Mouse (Mus musculus) hindbrain, embryonic 16.5 days (tissue): ENCODE results near the gene Cnr2. TPM values are rescaled to one million over a fixed set of nuclear protein-coding genes. Genes with fewer than 3 reads are reported as not detected.

Source experiments
- ATAC-seq: fragments of 200-750 bp; cut with Nextera tagmentation; 2 replicates; pipeline ENCODE4 v1.8.0; 2017; ENCODE audit warnings: moderate TSS enrichment, moderate library complexity
- H3K27ac ChIP-seq: fragments of 300-500 bp; sonication (generic); 2 replicates; pipeline ENCODE4 v1.5.1; 2014; ENCODE audit warnings: low read depth, mild to moderate bottlenecking, control low read depth, low read length, moderate library complexity
- H3K27me3 ChIP-seq: fragments of 300-500 bp; sonication (generic); replicated peaks from 2 replicates; pipeline ENCODE4 v1.6.1; 2014; ENCODE audit warnings: low read length; ENCODE audit not compliant: control insufficient read depth, insufficient read depth
- H3K36me3 ChIP-seq: fragments of 300-500 bp; sonication (generic); 2 replicates; pipeline ENCODE4 v1.6.1; 2014; ENCODE audit warnings: mild to moderate bottlenecking, low read length, moderate library complexity, mixed read lengths; ENCODE audit not compliant: control insufficient read depth, insufficient read depth
- H3K4me1 ChIP-seq: fragments of 300-500 bp; sonication (generic); 2 replicates; pipeline ENCODE4 v1.6.1; 2014; ENCODE audit warnings: low read depth, low read length; ENCODE audit not compliant: control insufficient read depth, insufficient read depth
- H3K4me2 ChIP-seq: fragments of 300-500 bp; sonication (generic); 2 replicates; pipeline ENCODE4 v1.6.1; 2014; ENCODE audit warnings: mild to moderate bottlenecking, low read length, control low read depth, moderate library complexity
- H3K4me3 ChIP-seq: fragments of 300-500 bp; sonication (generic); 2 replicates; pipeline ENCODE4 v1.5.1; 2014; ENCODE audit warnings: mild to moderate bottlenecking, low read length, control low read depth, moderate library complexity
- H3K9ac ChIP-seq: fragments of 300-500 bp; sonication (generic); 2 replicates; pipeline ENCODE4 v1.6.1; 2014; ENCODE audit warnings: low read depth, mild to moderate bottlenecking, control low read depth, low read length, moderate library complexity
- H3K9me3 ChIP-seq: fragments of 300-500 bp; sonication (generic); 2 replicates; pipeline ENCODE4 v1.6.1; 2014; ENCODE audit warnings: mild to moderate bottlenecking, low read length, moderate library complexity; ENCODE audit not compliant: control insufficient read depth
- WGBS: fragments of 180-500 bp; shearing (Covaris S2); extraction: QIAGEN DNeasy Blood & Tissue Kit; methylation state at CpG from one replicate; pipeline ENCODE4 v1.1.7; 2014; 5-methylcytosine and 5-hydroxymethylcytosine counted together
- polyA plus RNA-seq: library from polyadenylated mRNA; unstranded; fragments of >200 nt; fragmentation: Nextera tagmentation; extraction: Ambion mirVana; gene quantifications from 2 replicates; pipeline ENCODE4 v1.2.1, GENCODE M21; 2015

Cnr2 gene
- polyA plus RNA-seq, 1 experiment from 2014 or later: 0.09 TPM

GRCm38 (mm10) chr4:135856223-135857091, 38.7 kb upstream of the Cnr2 start:
- peak; percentile 75 for ATAC-seq
- no peaks in the 10 kb centered on the region for H3K36me3 ChIP-seq
- H3K27ac ChIP-seq: peak overlapping the region; percentile 99
- peak overlapping the region; percentile 97 for H3K4me3 ChIP-seq
- no peaks in the 10 kb centered on the region for H3K27me3 ChIP-seq
- H3K4me2 ChIP-seq: peak overlapping the region; percentile 78
- peaks cover 32% of the 10 kb centered on the region for H3K4me1 ChIP-seq
- WGBS: under 1% methylated on average over 69 of the region's 91 CpGs
- H3K9ac ChIP-seq: peak overlapping the region; percentile 93
- H3K9me3 ChIP-seq: no peaks in the 10 kb centered on the region

- H3K4me1 ChIP-seq: peaks cover 32% of the 10 kb centered on the region
- H3K9ac ChIP-seq: peak overlapping the region; percentile 51
- H3K27ac ChIP-seq: no peak overlapping the region
- no peaks in the 10 kb centered on the region for H3K27me3 ChIP-seq
- no peaks in the 10 kb centered on the region for H3K9me3 ChIP-seq
- ATAC-seq: no peak
- H3K4me3 ChIP-seq: peak overlapping the region; percentile 97
- peak overlapping the region; percentile 78 for H3K4me2 ChIP-seq
- no peaks in the 10 kb centered on the region for H3K36me3 ChIP-seq
- 7% methylated on average over 6 of the region's 7 CpGs for WGBS
Measured at GRCm38 (mm10) chr4:135857597-135858186, 37.5 kb upstream of the Cnr2 start.

- ATAC-seq: no peak
- H3K9me3 ChIP-seq: no peaks in the 10 kb centered on the region
- H3K36me3 ChIP-seq: peaks cover 3% of the 10 kb centered on the region
- no peak overlapping the region for H3K9ac ChIP-seq
- no peaks in the 10 kb centered on the region for H3K27me3 ChIP-seq
- no peak overlapping the region for H3K4me3 ChIP-seq
- H3K4me2 ChIP-seq: no peak overlapping the region
- 71% methylated on average over 2 of the region's 2 CpGs for WGBS
- H3K27ac ChIP-seq: no peak overlapping the region
- H3K4me1 ChIP-seq: peaks cover 18% of the 10 kb centered on the region
Measured at GRCm38 (mm10) chr4:135868996-135869395, 26.2 kb upstream of the Cnr2 start.

- Histone ChIP-seq H3K9me3 (no peaks in the 10 kb centered on the region), H3K36me3 (peaks cover 3% of the 10 kb centered on the region), H3K9ac (no peak overlapping the region), H3K27ac (no peak overlapping the region), H3K4me3 (no peak overlapping the region), H3K4me2 (peak overlapping the region; percentile 13), H3K4me1 (peaks cover 29% of the 10 kb centered on the region), H3K27me3 (no peaks in the 10 kb centered on the region)
- no peak for ATAC-seq
- 38% methylated on average over 2 of the region's 2 CpGs for WGBS
Measured at GRCm38 (mm10) chr4:135870227-135871023, 24.8 kb upstream of the Cnr2 start.

GRCm38 (mm10) chr4:135872015-135872414, 23.2 kb upstream of the Cnr2 start:
- ATAC-seq: no peak
- H3K9me3 ChIP-seq: no peaks in the 10 kb centered on the region
- peak overlapping the region; percentile 79 for H3K4me3 ChIP-seq
- no peak overlapping the region for H3K27ac ChIP-seq
- H3K27me3 ChIP-seq: no peaks in the 10 kb centered on the region
- H3K4me2 ChIP-seq: peak overlapping the region; percentile 87
- peaks cover 3% of the 10 kb centered on the region for H3K36me3 ChIP-seq
- peaks cover 40% of the 10 kb centered on the region for H3K4me1 ChIP-seq
- WGBS: 53% methylated on average over 3 of the region's 3 CpGs
- H3K9ac ChIP-seq: peak overlapping the region; percentile 86

GRCm38 (mm10) chr4:135872589-135873391, 22.4 kb upstream of the Cnr2 start:
- no peak for ATAC-seq
- Histone ChIP-seq H3K27ac (peak overlapping the region; percentile 99), H3K4me2 (peak overlapping the region; percentile 87), H3K9me3 (no peaks in the 10 kb centered on the region), H3K9ac (peak overlapping the region; percentile 86), H3K4me3 (peak overlapping the region; percentile 79), H3K27me3 (no peaks in the 10 kb centered on the region), H3K4me1 (peaks cover 41% of the 10 kb centered on the region), H3K36me3 (peaks cover 3% of the 10 kb centered on the region)
- WGBS: 7% methylated on average over 17 of the region's 17 CpGs

GRCm38 (mm10) chr4:135873526-135874202, 21.5 kb upstream of the Cnr2 start, which contains the start of gene Pnrc2:
Gene Pnrc2, minus strand, starts transcription at chr4:135873850.
- no peaks in the 10 kb centered on the region for H3K27me3 ChIP-seq
- H3K9ac ChIP-seq: peak within 1 kb of the TSS; percentile 86
- H3K4me3 ChIP-seq: peak within 1 kb of the TSS; percentile 79
- peak within 1 kb of the TSS; percentile 87 for H3K4me2 ChIP-seq
- H3K36me3 ChIP-seq: peaks cover 3% of the 10 kb centered on the region
- under 1% methylated on average over 54 of the region's 60 CpGs for WGBS
- H3K9me3 ChIP-seq: no peaks in the 10 kb centered on the region
- peak; percentile 97 for ATAC-seq
- H3K27ac ChIP-seq: peak within 1 kb of the TSS; percentile 99
- H3K4me1 ChIP-seq: peaks cover 41% of the 10 kb centered on the region
